Comparison of ENCODE assay signal across 19 mouse cellular contexts in the genomic region with DNA sequence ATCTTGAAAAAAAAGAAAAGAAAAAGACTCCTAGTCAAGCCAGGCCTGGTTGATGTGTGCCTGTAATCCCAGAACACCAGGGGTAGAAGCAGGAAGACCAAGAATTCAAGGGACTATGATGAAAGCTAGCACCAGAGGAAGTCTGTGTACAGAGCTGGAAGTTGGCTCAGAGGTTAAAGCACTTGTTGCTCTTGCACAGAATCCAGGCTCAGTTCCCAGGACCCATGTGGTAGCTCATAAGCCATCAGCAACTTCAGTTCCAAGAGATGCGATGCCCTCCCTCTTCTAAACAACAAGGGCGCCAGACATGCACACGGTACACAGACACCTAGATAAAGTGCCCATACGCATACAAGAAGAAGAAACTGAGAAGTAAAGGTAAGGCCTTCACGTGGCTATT. TPM values are rescaled to one million over a fixed set of nuclear protein-coding genes. Genes with fewer than 3 reads are reported as not detected.
A peak's percentile ranks its signal among the peaks of the same experiment; 100 is the strongest.
DNase-seq lines count a peak whose midpoint lies in the region.
"Had no signal": no experiment of that assay in that cellular context is flagged by ENCODE, and none has a peak within 500 bp of the region (broad histone marks: within the 10 kb centered on the region; RNA-seq: fewer than 3 reads in every experiment).

No protein-coding gene starts in this region.

- no peak overlapping the region for H3K4me3 ChIP-seq in heart, embryonic 10.5 days
- H3K4me3 ChIP-seq: layer of hippocampus, adult 2 months; limb, embryonic 13.5 days; midbrain, embryonic 15.5 days; myocyte; stomach, embryonic 15.5 days had no signal

- no peaks in the 10 kb centered on the region for H3K9me3 ChIP-seq in heart, embryonic 10.5 days
- H3K9me3 ChIP-seq: G1E; limb, embryonic 13.5 days; midbrain, embryonic 15.5 days; stomach, embryonic 15.5 days had no signal

- H3K4me1 ChIP-seq in heart, embryonic 10.5 days: peaks cover 23% of the 10 kb centered on the region
- H3K4me1 ChIP-seq: stomach, embryonic 15.5 days had no signal

- no peaks in the 10 kb centered on the region for H3K27me3 ChIP-seq in heart, embryonic 10.5 days (ENCODE audit: insufficient read depth, poor library complexity, severe bottlenecking)
- H3K27me3 ChIP-seq: limb, embryonic 13.5 days; midbrain, embryonic 15.5 days; stomach, embryonic 15.5 days had no signal

- peaks cover 53% of the 10 kb centered on the region for H3K36me3 ChIP-seq in heart, embryonic 10.5 days

- no peak overlapping the region for H3K27ac ChIP-seq in heart, embryonic 10.5 days
- H3K27ac ChIP-seq: layer of hippocampus, adult 2 months; limb, embryonic 13.5 days; midbrain, embryonic 15.5 days; stomach, embryonic 15.5 days had no signal

- intact Hi-C loops in heart, postnatal 10 days (cut with DNase I): no loop called here

- DNase-seq in cerebellum, adult 9-10 months: peak; percentile 27
- no peak for DNase-seq in cerebellum, adult 8-10 months
- DNase-seq in heart, adult 18-20 months: peak; percentile 68 to 80
- no peak for DNase-seq in heart, embryonic 10.5 days (ENCODE audit: low spot score)
- DNase-seq in adipocyte (ENCODE audit: low spot score): peak; percentile 81
- DNase-seq in heart, postnatal 10 days: peak; percentile 62 to 74
- no peak for DNase-seq in layer of hippocampus, adult 11-12 months (ENCODE audit: low spot score)
- no peak for DNase-seq in B cell, adult 2 months
- DNase-seq: adrenal gland, postnatal 36 days; kidney, adult 11 months; layer of hippocampus, postnatal 36 days; right cerebral cortex, postnatal 25 days; thymus, adult 18-20 months had no signal

- 88% methylated on average over 5 of the region's 5 CpGs for WGBS in heart, embryonic 10.5 days

RNA-seq across cellular contexts. Expression of a gene that starts 8.0 kb away (rescaled TPM):
- 10 to 100 TPM; 68.8 to 77.6 TPM for total RNA-seq in heart, adult 18-20 months (2021)
- polyA plus RNA-seq in heart, embryonic 10.5 days (2016; fragmentation: Nextera tagmentation; extraction: Ambion mirVana): 17.2 and 17.7 TPM in 2 replicates
- 10 to 100 TPM; 55.6 to 64.8 TPM for total RNA-seq in heart, postnatal 10 days (2021)

Comparison
In these comparisons a context has a peak if more than half of its experiments do, and no peak if none do; other contexts are left out.
1. DNase-seq: peak in cerebellum, adult 9-10 months (single experiment), heart, adult 18-20 months (2 of 2), adipocyte (single experiment) and heart, postnatal 10 days (2 of 2); none in cerebellum, adult 8-10 months (single experiment), heart, embryonic 10.5 days (single experiment), layer of hippocampus, adult 11-12 months (single experiment) and B cell, adult 2 months (0 of 2).